Mouse (Mus musculus) thymus, postnatal 4 days (tissue): ENCODE data around the gene Amn.

Experiments
- DNase-seq: peaks from one replicate; pipeline ENCODE4 v3.0.0; 2021

Gene Amn

GRCm38 (mm10) chr12:111271406-111271805 lies 511 bp downstream of the Amn start:
- no peak for DNase-seq

- no peak for DNase-seq
Measured at GRCm38 (mm10) chr12:111271966-111272365, 1.1 kb downstream of the Amn start.

- peak; percentile 86 for DNase-seq
Measured at GRCm38 (mm10) chr12:111272420-111272819, 1.5 kb downstream of the Amn start.

- DNase-seq, result no peak
Measured at GRCm38 (mm10) chr12:111274006-111274405, 3.1 kb downstream of the Amn start.

- peak; percentile 32 for DNase-seq
Measured at GRCm38 (mm10) chr12:111274447-111275149, 3.7 kb downstream of the Amn start.

GRCm38 (mm10) chr12:111275150-111275841 lies 4.4 kb downstream of the Amn start:
- DNase-seq, result peak; percentile 50

GRCm38 (mm10) chr12:111276371-111276770 lies 5.5 kb downstream of the Amn start:
- DNase-seq, result no peak

GRCm38 (mm10) chr12:111283573-111283972 lies 12.7 kb downstream of the Amn start:
- DNase-seq, result no peak

- no peak for DNase-seq
Measured at GRCm38 (mm10) chr12:111284532-111284931, 13.6 kb downstream of the Amn start.

- DNase-seq, result no peak
Measured at GRCm38 (mm10) chr12:111293025-111293424, 22.1 kb downstream of the Amn start.

GRCm38 (mm10) chr12:111301322-111302017 lies 30.6 kb downstream of the Amn start:
- no peak for DNase-seq

- no peak for DNase-seq
Measured at GRCm38 (mm10) chr12:111302018-111302345, 31.1 kb downstream of the Amn start.

GRCm38 (mm10) chr12:111303702-111304337 lies 32.9 kb downstream of the Amn start:
- DNase-seq, result no peak

- DNase-seq, result no peak
Measured at GRCm38 (mm10) chr12:111306821-111307220, 35.9 kb downstream of the Amn start.

- DNase-seq, result peak; percentile 37
Measured at GRCm38 (mm10) chr12:111309256-111309655, 38.4 kb downstream of the Amn start.

GRCm38 (mm10) chr12:111309931-111310330 lies 39.0 kb downstream of the Amn start:
- DNase-seq, result no peak

- no peak for DNase-seq
Measured at GRCm38 (mm10) chr12:111311775-111312174, 40.9 kb downstream of the Amn start.

- no peak for DNase-seq
Measured at GRCm38 (mm10) chr12:111314273-111314672, 43.4 kb downstream of the Amn start.

- no peak for DNase-seq
Measured at GRCm38 (mm10) chr12:111317694-111318093, 46.8 kb downstream of the Amn start.

- DNase-seq, result no peak
Measured at GRCm38 (mm10) chr12:111320549-111320948, 49.7 kb downstream of the Amn start.

- DNase-seq, result no peak
Measured at GRCm38 (mm10) chr12:111321832-111322231, 50.9 kb downstream of the Amn start.

GRCm38 (mm10) chr12:111323423-111323822 lies 52.5 kb downstream of the Amn start:
- DNase-seq, result no peak

- no peak for DNase-seq
Measured at GRCm38 (mm10) chr12:111324536-111324935, 53.6 kb downstream of the Amn start.

- no peak for DNase-seq
Measured at GRCm38 (mm10) chr12:111324949-111325348, 54.1 kb downstream of the Amn start.
